Mouse (Mus musculus) embryonic stem cell, embryonic (primary cell): ENCODE results near the gene Ints3.

Experiments
- CTCF ChIA-PET, 4 experiments: fragments of 300-600 bp in 2 of 4; fragments of 350-600 bp in 2 of 4; sonication (Branson Sonifier 250); formaldehyde crosslinking; loops; one replicate each; lab custom pipeline; 2022; ENCODE audit warnings: inconsistent platforms in 2 of 4; lab: Charles Lee
- POLR2A ChIA-PET, 4 experiments: fragments of 300-600 bp in 2 of 4; fragments of 350-600 bp in 2 of 4; sonication (Branson Sonifier 250); formaldehyde crosslinking; loops; one replicate each; lab custom pipeline; 2022; ENCODE audit warnings: antibody characterized with exemption in 4 of 4, inconsistent platforms in 1 of 4; lab: Charles Lee

Gene Ints3

DNA sequence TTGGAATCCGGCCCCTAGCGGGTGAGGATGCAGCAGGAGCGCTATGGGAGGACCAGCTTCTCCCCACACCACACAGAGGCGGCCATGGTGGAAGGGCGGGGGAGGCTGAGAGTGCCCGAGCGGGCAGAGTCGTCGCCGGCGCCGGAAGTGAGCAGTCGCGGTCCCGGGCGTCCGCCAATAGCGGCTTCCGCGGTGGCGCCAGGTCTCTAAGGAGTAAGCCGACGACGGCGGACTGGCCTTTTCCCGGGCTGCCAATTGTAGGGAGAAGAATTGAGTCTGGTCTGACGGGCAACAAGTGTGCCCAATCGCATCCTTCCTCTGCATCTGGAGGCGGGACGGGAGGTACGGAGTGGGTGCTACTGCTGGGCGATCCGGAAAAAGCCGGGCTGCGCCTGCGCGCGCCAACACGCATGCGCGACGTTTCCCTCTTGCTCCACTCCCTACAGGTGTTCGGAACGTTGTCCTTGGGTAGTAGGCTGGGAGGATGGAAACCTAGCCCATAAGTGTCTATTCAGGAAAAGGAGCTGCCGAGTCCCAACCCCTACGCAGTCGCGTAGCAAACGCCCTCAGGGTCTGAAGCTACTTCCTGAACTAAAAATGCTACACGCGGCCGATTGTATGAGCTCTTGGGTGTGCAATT is at the start of gene Ints3:
Gene Ints3, minus strand, starts transcription at position 242 of the 640 bp plus-strand sequence.
- ChIA-PET POLR2A (interaction anchor here (0.6 to 14.1 kb wide), 61 partner anchors 8 to 335 kb away, joined by 3 to 317 read pairs (median 5); partner anchors contain the start of genes Slc27a3 (in 3 of the 4), Gatad2b (in 2 of the 4), Jtb (in 2 of the 4) and Slc39a1 (in 2 of the 4)), CTCF (interaction anchor here in 3 of 4 experiments (0.5 to 1.2 kb wide), 8 partner anchors 13 to 1116 kb away, joined by 3 to 5 read pairs (median 3); no protein-coding TSS in a partner anchor)

- CTCF ChIA-PET, result interaction anchor here in 3 of 4 experiments (0.7 to 0.9 kb wide), 6 partner anchors 15 to 177 kb away, joined by 3 to 7 read pairs (median 4); partner anchors contain the start of gene Snapin (in 1 of the 3)
- POLR2A ChIA-PET, result interaction anchor here (0.6 to 1.6 kb wide), 32 partner anchors 8 to 228 kb away, joined by 3 to 9 read pairs (median 4); partner anchors contain the start of genes Snapin (in 2 of the 4), S100a14 (in 1 of the 4) and Slc39a1 (in 1 of the 4)
Measured at GRCm38 (mm10) chr3:90475831-90476611, 42.6 kb upstream of the Ints3 start, which contains the start of gene Ilf2. Ilf2 (plus strand) TSS chr3:90476126.

DNA sequence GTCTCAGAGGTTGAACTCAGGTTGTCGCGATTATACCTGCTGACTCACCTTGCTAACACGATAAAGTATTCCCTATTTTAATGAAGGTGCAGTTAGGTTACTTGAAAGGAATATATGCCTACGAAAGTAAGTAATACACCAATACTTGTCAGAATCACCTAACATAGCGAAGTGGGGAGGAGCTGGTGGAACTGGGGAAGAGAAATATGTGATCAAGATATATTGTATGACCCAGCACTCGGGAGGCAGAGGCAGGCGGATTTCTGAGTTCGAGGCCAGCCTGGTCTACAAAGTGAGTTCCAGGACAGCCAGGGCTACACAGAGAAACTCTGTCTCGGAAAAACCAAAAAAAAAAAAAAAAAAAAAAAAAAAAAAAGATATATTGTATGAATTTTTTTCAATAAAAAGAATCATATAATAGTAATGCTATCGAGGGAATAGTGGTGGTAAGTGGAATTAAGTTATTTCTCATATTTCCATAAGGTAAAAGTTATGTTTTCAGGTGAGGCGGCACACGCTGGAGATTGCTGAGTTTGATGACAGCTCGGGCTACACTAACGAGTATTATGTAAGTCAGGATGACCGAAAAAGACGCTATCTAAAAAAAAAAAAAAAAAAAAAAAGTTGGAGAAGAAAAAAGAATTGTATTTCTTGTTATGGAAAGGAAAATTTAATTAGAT is 41.9 kb upstream of the Ints3 start:
- ChIA-PET CTCF (interaction anchor here in 3 of 4 experiments (0.7 to 0.9 kb wide), 8 partner anchors 15 to 219 kb away, joined by 3 to 7 read pairs (median 5); partner anchors contain the start of gene Snapin (in 1 of the 3)), POLR2A (interaction anchor here (0.6 to 1.6 kb wide), 34 partner anchors 9 to 254 kb away, joined by 3 to 9 read pairs (median 4); partner anchors contain the start of genes Snapin (in 2 of the 4), S100a14 (in 1 of the 4) and Slc39a1 (in 1 of the 4))

DNA sequence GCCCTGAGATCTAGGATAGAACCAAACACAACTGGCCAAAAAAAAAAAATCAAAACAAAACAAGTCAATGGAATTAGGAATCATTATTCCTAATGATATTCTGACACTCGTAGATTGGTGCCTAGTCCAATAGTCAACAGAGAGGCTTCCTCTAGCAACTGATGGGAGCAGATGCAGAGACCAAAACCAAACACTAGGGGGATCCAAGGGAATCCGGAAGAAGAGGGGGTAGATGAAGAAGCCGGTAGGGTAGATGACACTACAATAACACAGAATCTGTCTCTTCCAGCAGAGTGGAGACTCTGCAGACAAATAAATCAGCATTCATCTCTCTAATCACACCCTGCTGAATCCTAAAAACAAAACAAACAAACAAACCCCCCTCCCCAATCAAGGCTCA is 38.8 kb upstream of the Ints3 start:
- ChIA-PET POLR2A (interaction anchor here in 2 of 4 experiments (0.6 to 1.0 kb wide), 2 partner anchors 18 to 41 kb away, joined by 3 read pairs; partner anchors contain the start of gene Snapin (in 1 of the 2)), CTCF (interaction anchor here in 1 of 4 experiments (0.9 kb wide), 1 partner anchor 8 kb away, joined by 3 read pairs; no protein-coding TSS in a partner anchor)

GRCm38 (mm10) chr3:90467618-90468300 is 34.3 kb upstream of the Ints3 start:
- CTCF ChIA-PET, result interaction anchor here (0.5 to 5.1 kb wide), 25 partner anchors 10 to 1444 kb away, joined by 3 to 47 read pairs (median 4); partner anchors contain the start of gene Slc27a3 (in 1 of the 4)

GRCm38 (mm10) chr3:90466311-90466766 is 32.9 kb upstream of the Ints3 start:
- POLR2A ChIA-PET, result interaction anchor here (0.6 to 4.8 kb wide), 25 partner anchors 8 to 350 kb away, joined by 3 to 33 read pairs (median 4); partner anchors contain the start of genes Snapin (in 2 of the 4), Chtop (in 1 of the 4), Ints3 (in 1 of the 4) and Slc27a3 (in 1 of the 4)
- CTCF ChIA-PET, result interaction anchor here (0.6 to 5.1 kb wide), 20 partner anchors 11 to 250 kb away, joined by 3 to 47 read pairs (median 4); partner anchors contain the start of gene Slc39a1 (in 1 of the 4)

More at GRCm38 (mm10) chr3:90467618-90468300, 34.3 kb upstream of the Ints3 start:
- POLR2A ChIA-PET, result interaction anchor here (0.6 to 4.8 kb wide), 27 partner anchors 11 to 175 kb away, joined by 3 to 33 read pairs (median 5); partner anchors contain the start of genes Chtop (in 2 of the 4), Slc27a3 (in 2 of the 4), Snapin (in 2 of the 4) and Gatad2b (in 1 of the 4)

- CTCF ChIA-PET, result interaction anchor here in 3 of 4 experiments (1.1 to 5.1 kb wide), 5 partner anchors 53 to 92 kb away, joined by 3 to 47 read pairs (median 13); no protein-coding TSS in a partner anchor
- POLR2A ChIA-PET, result interaction anchor here in 3 of 4 experiments (1.0 to 4.8 kb wide), 18 partner anchors 10 to 103 kb away, joined by 3 to 33 read pairs (median 6); partner anchors contain the start of genes Ints3 (in 1 of the 3) and Slc27a3 (in 1 of the 3)
Measured at GRCm38 (mm10) chr3:90465686-90466310, 32.4 kb upstream of the Ints3 start, which contains the start of gene Npr1. Npr1 (minus strand) TSS chr3:90465866.

- CTCF ChIA-PET, result interaction anchor here in 3 of 4 experiments (0.6 to 5.1 kb wide), 6 partner anchors 23 to 92 kb away, joined by 3 to 47 read pairs (median 6); no protein-coding TSS in a partner anchor
- POLR2A ChIA-PET, result interaction anchor here in 3 of 4 experiments (0.6 to 4.8 kb wide), 16 partner anchors 9 to 120 kb away, joined by 3 to 33 read pairs (median 6); partner anchors contain the start of genes Ilf2 (in 1 of the 3), Ints3 (in 1 of the 3) and Snapin (in 1 of the 3)
Measured at GRCm38 (mm10) chr3:90465081-90465685, 31.8 kb upstream of the Ints3 start.

DNA sequence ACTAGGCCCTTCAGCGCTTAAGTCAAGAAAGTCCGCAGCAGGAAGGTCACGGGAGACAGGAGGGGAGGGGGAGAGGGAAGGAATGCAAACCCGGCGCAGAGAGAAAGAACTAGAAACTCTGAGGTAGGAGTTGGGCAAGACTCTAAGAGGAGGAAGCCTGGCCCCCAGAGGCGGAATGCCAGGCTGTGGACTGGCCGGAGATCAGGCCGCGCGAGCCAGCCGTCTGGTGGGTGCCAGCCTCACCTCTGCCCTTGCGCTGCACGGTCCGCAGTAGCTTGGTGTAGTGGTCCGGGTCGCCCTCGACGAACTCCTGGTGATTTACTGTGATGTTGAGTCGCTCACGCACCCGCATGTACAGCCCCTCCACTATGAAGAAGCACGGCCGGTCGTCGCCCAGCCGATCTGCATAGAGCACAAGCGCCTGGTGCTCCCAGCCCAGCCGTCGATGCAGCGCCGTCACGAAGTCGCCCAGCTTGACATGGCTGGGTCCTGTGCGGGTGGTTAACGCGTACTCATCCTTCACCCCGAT is 31.2 kb upstream of the Ints3 start:
- CTCF ChIA-PET, result interaction anchor here (0.5 to 5.1 kb wide), 9 partner anchors 8 to 500 kb away, joined by 3 to 47 read pairs (median 4); no protein-coding TSS in a partner anchor
- POLR2A ChIA-PET, result interaction anchor here in 3 of 4 experiments (0.5 to 4.8 kb wide), 24 partner anchors 8 to 287 kb away, joined by 3 to 33 read pairs (median 5); partner anchors contain the start of genes Ilf2 (in 1 of the 3), Ints3 (in 1 of the 3) and Snapin (in 1 of the 3)

DNA sequence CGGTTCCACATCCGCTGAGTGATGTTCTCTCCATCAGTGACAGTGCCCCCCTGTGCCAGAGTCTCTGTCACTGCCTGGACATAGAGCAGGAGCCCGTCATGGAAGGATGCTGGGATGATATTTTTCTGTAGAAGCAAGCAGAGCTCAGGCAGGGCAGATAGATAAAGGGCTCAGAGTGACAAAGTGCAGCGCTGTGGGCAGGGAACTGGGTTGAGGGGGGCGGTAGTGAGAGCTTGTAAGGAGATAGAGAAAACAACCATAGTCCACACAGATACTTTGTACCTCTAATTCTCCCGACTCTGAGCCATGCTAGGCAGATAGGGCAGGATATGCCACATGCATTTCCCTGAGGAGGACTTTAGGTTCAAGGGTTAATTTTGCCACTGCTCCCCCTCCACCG is 29.2 kb upstream of the Ints3 start:
- ChIA-PET POLR2A (interaction anchor here in 2 of 4 experiments (1.1 to 2.6 kb wide), 8 partner anchors 8 to 29 kb away, joined by 3 to 9 read pairs (median 4); partner anchors contain the start of gene Ints3 (in 1 of the 2)), CTCF (interaction anchor here (0.5 to 1.6 kb wide), 6 partner anchors 16 to 176 kb away, joined by 3 to 4 read pairs (median 3); partner anchors contain the start of gene Snapin (in 1 of the 4))

GRCm38 (mm10) chr3:90461935-90462334 is 28.5 kb upstream of the Ints3 start:
- ChIA-PET POLR2A (interaction anchor here in 2 of 4 experiments (0.6 to 2.2 kb wide), 5 partner anchors 10 to 16 kb away, joined by 3 to 8 read pairs (median 4); partner anchors contain the start of gene Ilf2 (in 1 of the 2)), CTCF (interaction anchor here (0.5 to 1.6 kb wide), 7 partner anchors 16 to 176 kb away, joined by 3 to 4 read pairs (median 3); partner anchors contain the start of gene Snapin (in 1 of the 4))

GRCm38 (mm10) chr3:90460315-90460714 is 26.9 kb upstream of the Ints3 start:
- ChIA-PET POLR2A (interaction anchor here in 3 of 4 experiments (0.6 to 7.2 kb wide), 18 partner anchors 9 to 121 kb away, joined by 3 to 53 read pairs (median 6); partner anchors contain the start of genes Chtop (in 1 of the 3), Ints3 (in 1 of the 3), S100a1 (in 1 of the 3) and S100a13 (in 1 of the 3)), CTCF (interaction anchor here (0.6 to 1.6 kb wide), 6 partner anchors 30 to 147 kb away, joined by 3 to 7 read pairs (median 3); partner anchors contain the start of gene Snapin (in 1 of the 4))

GRCm38 (mm10) chr3:90459727-90460126 is 26.3 kb upstream of the Ints3 start:
- ChIA-PET POLR2A (interaction anchor here in 3 of 4 experiments (0.5 to 7.2 kb wide), 15 partner anchors 9 to 120 kb away, joined by 3 to 53 read pairs (median 7); partner anchors contain the start of genes Ints3 (in 2 of the 3), Chtop (in 1 of the 3), S100a1 (in 1 of the 3) and S100a13 (in 1 of the 3)), CTCF (interaction anchor here in 3 of 4 experiments (0.6 to 1.6 kb wide), 6 partner anchors 31 to 146 kb away, joined by 3 to 7 read pairs (median 3); partner anchors contain the start of gene Snapin (in 1 of the 3))
